Mouse (Mus musculus) midbrain, embryonic 10.5 days (tissue): Measurements from ENCODE around the gene Mc1r. TPM values are rescaled to one million over a fixed set of nuclear protein-coding genes. Genes with fewer than 3 reads are reported as not detected.

Experiments used
- DNase-seq: peaks from one replicate; pipeline ENCODE4 v3.0.0-alpha.2; 2017; ENCODE audit warnings: low spot score
- H3K27ac ChIP-seq: fragments of 300-500 bp; sonication (generic); replicated peaks from 2 replicates; pipeline ENCODE4 v1.5.1; 2016; ENCODE audit warnings: mild to moderate bottlenecking
- H3K27me3 ChIP-seq: fragments of 300-500 bp; sonication (generic); 2 replicates; pipeline ENCODE4 v1.6.1; 2016; ENCODE audit warnings: low read depth, mild to moderate bottlenecking; ENCODE audit not compliant: poor library complexity, severe bottlenecking
- H3K36me3 ChIP-seq: fragments of 300-500 bp; sonication (generic); 2 replicates; pipeline ENCODE4 v1.6.1; 2016; ENCODE audit warnings: mild to moderate bottlenecking, moderate library complexity
- H3K4me1 ChIP-seq: fragments of 300-500 bp; sonication (generic); 2 replicates; pipeline ENCODE4 v1.6.1; 2016
- H3K4me3 ChIP-seq: fragments of 300-500 bp; sonication (generic); 2 replicates; pipeline ENCODE4 v1.5.1; 2016; ENCODE audit warnings: mild to moderate bottlenecking, moderate library complexity
- H3K9me3 ChIP-seq: fragments of 300-500 bp; sonication (generic); replicated peaks from 2 replicates; pipeline ENCODE4 v1.6.1; 2016; ENCODE audit warnings: mild to moderate bottlenecking
- WGBS: fragments of 180-500 bp; shearing (Covaris S2); methylation state at CpG from one replicate; pipeline ENCODE4 v1.1.7; 2016; 5-methylcytosine and 5-hydroxymethylcytosine counted together
- polyA plus RNA-seq: library from polyadenylated mRNA; unstranded; fragments of >200 nt; fragmentation: Nextera tagmentation; extraction: Ambion mirVana; gene quantifications from 2 replicates; pipeline ENCODE4 v1.2.1, GENCODE M21; 2016

The Mc1r gene
- polyA plus RNA-seq, 1 experiment from 2014 or later = 0.06 TPM

DNA sequence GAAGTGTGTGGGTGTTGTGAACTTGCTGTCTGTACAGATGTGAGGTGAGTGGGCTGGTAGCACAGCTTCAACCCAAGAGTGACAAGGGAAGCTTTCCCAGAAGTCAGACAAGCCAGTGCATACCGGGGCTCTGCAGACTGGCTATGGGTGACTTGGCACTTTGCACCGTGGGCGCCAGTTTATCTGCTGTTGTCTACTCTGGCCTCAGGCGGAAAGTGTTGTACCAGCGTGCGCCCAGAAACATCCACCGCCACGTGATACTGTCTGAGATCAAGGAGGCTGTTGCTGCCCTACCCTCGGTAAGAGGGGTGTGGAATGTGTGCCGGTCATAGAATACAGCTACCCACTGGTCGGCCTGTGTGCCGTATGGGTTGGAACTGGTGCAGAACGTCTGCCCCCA is 8.6 kb upstream of the Mc1r start:
- H3K4me1 ChIP-seq = no peaks in the 10 kb centered on the region
- DNase-seq = no peak
- H3K4me3 ChIP-seq = no peak overlapping the region
- WGBS = 95% methylated on average over 13 of the region's 13 CpGs
- no peaks in the 10 kb centered on the region for H3K9me3 ChIP-seq
- no peak overlapping the region for H3K27ac ChIP-seq
- H3K27me3 ChIP-seq = no peaks in the 10 kb centered on the region
- H3K36me3 ChIP-seq = peaks cover 100% of the 10 kb centered on the region

DNA sequence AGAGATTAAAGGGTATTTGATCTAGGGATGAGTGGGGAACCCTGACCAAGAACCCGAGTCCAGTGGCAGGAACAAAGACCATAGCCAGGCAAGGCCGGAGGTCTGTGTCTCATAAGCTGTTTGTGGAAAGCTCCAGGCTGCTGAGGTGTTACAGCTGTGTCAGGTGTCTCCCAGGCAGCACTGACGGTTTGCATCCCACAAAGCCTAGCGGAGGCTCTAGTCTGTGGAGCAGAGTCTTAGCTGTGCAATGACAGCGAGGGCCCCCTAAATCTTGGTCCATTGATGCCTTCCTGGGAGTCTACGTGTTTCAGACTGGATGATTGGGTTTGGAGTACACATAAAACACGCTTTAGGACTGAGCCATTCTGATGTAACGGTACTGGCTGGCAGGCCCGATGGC is 5.0 kb upstream of the Mc1r start:
- no peaks in the 10 kb centered on the region for H3K27me3 ChIP-seq
- WGBS = 92% methylated on average over 9 of the region's 9 CpGs
- H3K36me3 ChIP-seq = peaks cover 66% of the 10 kb centered on the region
- H3K27ac ChIP-seq = no peak overlapping the region
- no peak overlapping the region for H3K4me3 ChIP-seq
- H3K4me1 ChIP-seq = peaks cover 16% of the 10 kb centered on the region
- no peaks in the 10 kb centered on the region for H3K9me3 ChIP-seq
- DNase-seq = no peak

DNA sequence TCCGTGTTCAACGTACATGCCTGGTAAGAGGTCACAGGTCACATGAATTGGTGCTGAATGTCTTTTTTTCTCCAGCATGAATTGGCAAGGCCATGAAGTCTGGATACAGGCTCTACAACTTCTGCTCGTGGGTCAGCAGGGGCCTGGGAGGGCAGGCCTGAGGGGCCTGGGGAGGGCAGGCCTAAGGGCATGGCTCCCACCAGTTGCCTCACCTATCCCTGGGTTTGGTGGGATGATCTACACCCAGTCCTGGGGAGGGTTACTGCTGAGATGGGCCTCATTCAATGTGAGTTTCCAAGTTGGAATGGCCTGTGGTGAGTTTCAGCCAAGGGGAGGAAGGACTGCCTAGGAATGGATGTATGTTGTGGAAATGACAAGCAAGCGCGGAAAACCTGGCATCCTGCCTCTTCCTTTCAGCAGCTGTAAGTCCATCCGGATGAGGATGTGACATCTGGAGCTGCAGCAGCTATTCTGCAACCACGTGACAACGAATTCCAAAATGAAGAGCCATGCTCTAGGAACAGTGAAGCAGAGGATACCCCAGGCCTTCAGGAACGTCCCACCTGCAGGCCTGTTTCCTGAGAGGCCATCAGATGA is 4.1 kb upstream of the Mc1r start:
- 93% methylated on average over 9 of the region's 9 CpGs for WGBS
- Histone ChIP-seq H3K27me3 (0 out of 2 replicates have a peak, but pooled peaks cover under 1% of the 10 kb centered on the region), H3K4me1 (peaks cover 21% of the 10 kb centered on the region), H3K9me3 (no peaks in the 10 kb centered on the region), H3K27ac (no peak overlapping the region), H3K36me3 (peaks cover 57% of the 10 kb centered on the region), H3K4me3 (no peak overlapping the region)
- DNase-seq = no peak

DNA sequence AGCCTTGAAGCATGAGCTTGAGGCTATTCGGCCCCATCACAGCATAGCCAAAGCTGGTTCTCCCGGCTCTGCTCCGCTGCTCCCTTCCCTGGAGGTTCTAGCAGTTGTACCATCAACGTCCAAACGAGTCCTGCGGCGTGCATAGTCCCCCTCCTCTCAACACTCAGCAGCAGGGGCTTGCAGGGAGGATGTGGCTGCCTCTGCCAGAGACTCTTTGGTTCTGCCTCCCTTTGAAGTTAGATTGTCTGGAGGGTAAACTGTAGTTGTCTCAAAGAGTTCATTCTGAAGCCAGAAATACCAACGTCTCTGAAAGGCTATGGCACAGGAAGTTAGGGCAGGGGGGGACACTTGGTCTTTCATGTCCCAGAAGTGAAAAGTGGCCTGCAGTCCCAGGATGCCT is 2.4 kb upstream of the Mc1r start:
- Histone ChIP-seq H3K9me3 (no peaks in the 10 kb centered on the region), H3K27me3 (peaks cover 16% of the 10 kb centered on the region), H3K27ac (0 out of 2 replicates have a peak overlapping the region, but pooled peaks have one; percentile 23), H3K4me1 (peaks cover 34% of the 10 kb centered on the region), H3K36me3 (peaks cover 40% of the 10 kb centered on the region), H3K4me3 (no peak overlapping the region)
- DNase-seq = no peak
- 57% methylated on average over 8 of the region's 8 CpGs for WGBS

DNA sequence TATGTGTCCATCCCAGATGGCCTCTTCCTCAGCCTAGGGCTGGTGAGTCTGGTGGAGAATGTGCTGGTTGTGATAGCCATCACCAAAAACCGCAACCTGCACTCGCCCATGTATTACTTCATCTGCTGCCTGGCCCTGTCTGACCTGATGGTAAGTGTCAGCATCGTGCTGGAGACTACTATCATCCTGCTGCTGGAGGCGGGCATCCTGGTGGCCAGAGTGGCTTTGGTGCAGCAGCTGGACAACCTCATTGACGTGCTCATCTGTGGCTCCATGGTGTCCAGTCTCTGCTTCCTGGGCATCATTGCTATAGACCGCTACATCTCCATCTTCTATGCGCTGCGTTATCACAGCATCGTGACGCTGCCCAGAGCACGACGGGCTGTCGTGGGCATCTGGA is 705 bp downstream of the Mc1r start:
- Histone ChIP-seq H3K4me3 (no peak overlapping the region), H3K27me3 (peaks cover 47% of the 10 kb centered on the region), H3K27ac (no peak overlapping the region), H3K36me3 (peaks cover 10% of the 10 kb centered on the region), H3K4me1 (peaks cover 65% of the 10 kb centered on the region), H3K9me3 (no peaks in the 10 kb centered on the region)
- no peak for DNase-seq
- WGBS = 94% methylated on average over 13 of the region's 13 CpGs

DNA sequence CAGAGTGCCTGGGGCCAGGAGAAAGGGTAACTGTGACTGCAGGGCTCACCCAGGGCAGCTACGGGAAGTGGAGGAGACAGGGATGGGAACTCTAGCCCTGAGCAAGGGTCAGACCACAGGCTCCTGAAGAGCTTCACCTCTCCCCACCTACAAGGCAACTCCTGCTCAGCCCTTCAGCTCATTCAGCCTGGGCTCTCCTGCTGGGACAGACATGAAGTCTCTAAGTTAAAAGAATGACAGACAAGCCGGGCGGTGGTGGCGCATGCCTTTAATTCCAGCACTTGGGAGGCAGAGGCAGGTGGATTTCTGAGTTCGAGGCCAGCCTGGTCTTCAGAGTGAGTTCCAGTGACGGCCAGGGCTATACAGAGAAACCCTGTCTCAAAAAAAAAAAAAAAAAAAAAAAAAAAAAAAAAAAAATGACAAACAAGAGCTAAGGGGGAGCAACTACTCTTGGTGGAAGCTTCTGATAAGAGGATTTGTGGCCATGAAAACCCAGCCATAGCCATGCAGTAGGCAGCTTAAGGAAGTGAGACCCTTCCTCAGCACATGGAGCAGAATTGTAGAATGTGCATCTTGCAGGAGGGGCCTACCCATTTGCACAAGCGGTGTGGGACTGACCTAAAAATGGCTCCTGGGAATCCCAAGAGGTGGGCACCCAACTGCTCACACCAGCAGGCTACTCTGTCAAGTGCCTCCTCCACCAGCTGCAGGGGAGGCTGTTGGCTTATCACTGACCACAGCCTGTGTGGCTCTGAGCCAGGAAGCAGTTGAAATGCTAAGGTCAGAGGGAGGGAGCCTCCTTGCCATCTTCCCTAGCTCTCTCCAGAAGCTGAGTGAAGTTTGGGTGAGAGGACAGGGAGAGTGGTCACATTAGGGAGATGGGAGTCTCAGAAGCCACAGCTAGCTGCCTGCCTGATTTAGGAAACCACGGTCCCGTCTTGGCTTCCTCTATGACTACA is 2.0 kb downstream of the Mc1r start:
- WGBS = 81% methylated on average over 9 of the region's 9 CpGs
- Histone ChIP-seq H3K36me3 (no peaks in the 10 kb centered on the region), H3K9me3 (no peaks in the 10 kb centered on the region), H3K27me3 (peaks cover 60% of the 10 kb centered on the region), H3K27ac (peak overlapping the region; percentile 91; the same call in 1 of the 2 replicates), H3K4me1 (peaks cover 77% of the 10 kb centered on the region), H3K4me3 (peak overlapping the region; percentile 73; the same call in 1 of the 2 replicates)
- no peak for DNase-seq

DNA sequence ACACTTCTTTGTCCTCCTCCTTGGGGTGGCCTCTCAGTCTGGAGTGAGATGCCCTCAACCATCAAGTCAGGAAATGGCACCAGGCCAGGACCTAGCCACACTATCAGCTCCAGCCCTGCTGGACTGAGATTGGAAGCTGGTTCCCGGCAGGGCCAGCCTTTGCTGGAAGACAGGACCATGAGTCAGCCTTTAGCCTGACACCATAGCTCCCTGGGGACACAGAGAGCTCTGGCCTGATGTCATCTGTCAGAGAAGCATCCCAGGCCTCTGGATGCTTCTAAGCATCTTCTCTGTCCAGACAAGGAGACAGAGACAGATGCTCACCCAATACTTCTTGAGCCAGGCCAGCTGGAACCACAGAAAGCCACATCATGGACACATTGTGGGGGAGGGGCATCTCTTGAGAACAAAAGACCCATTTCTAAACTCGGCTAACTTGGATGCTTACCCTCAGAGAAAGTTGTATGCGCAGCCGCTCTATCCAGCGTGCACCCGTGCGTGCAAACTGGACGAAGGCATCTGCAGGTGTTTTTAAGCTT is 3.2 kb downstream of the Mc1r start:
- peaks cover 64% of the 10 kb centered on the region for H3K27me3 ChIP-seq
- H3K27ac ChIP-seq = peak overlapping the region; percentile 91
- H3K4me1 ChIP-seq = peaks cover 74% of the 10 kb centered on the region
- no peaks in the 10 kb centered on the region for H3K9me3 ChIP-seq
- H3K36me3 ChIP-seq = no peaks in the 10 kb centered on the region
- DNase-seq = peak; percentile 45
- WGBS = 53% methylated on average over 8 of the region's 8 CpGs
- H3K4me3 ChIP-seq = peak overlapping the region; percentile 73

DNA sequence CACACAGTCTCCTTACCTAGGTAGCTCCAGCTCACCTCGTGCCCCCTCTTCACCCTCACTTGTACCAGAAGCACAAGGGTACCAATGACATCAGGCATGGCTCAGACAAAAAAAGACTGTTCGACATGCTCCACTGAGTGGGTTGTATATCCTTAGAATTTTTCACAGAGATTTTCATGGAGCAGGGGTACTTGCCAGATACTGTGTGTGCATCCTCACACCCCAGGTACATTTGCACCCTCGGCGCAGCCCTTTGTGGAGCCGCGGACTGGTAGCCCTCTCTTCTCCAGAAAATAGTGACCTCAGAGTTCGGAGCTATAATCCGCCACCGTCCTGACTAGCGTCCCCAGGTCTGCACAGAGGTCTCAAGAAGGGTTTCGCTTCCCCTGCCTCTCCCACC is 3.9 kb downstream of the Mc1r start:
- WGBS = 7% methylated on average over 11 of the region's 11 CpGs
- Histone ChIP-seq H3K4me1 (peaks cover 74% of the 10 kb centered on the region), H3K27me3 (peaks cover 64% of the 10 kb centered on the region)

DNA sequence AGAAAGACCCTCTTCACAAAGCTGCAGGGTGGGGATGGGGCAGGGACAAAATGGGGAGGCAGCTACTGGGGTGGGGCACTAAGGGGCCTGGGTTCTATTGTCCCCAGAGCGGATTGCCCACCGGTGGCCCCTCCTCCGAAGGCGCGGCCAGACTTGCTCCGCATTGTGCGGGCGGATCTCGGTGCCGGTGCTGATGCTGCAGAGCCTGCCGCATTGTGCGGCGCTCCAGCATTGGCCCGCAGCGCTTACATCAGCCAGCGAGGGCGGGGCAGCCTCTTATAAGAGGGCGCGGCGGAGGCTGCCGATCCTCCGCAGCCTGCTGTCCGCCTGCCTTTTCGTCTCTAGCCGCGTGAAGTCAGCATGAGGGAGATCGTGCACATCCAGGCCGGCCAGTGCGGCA is 4.3 kb downstream of the Mc1r start, which contains the start of gene Tubb3:
TSS of gene Tubb3 (plus strand) at position 179 of the 400 bp plus-strand sequence.
- Histone ChIP-seq H3K27me3 (peaks cover 64% of the 10 kb centered on the region), H3K36me3 (no peaks in the 10 kb centered on the region), H3K9me3 (no peaks in the 10 kb centered on the region), H3K4me3 (peak within 1 kb of the TSS; percentile 73), H3K27ac (peak within 1 kb of the TSS; percentile 91), H3K4me1 (peaks cover 73% of the 10 kb centered on the region)
- under 1% methylated on average over 29 of the region's 29 CpGs for WGBS
- peak; percentile 87 for DNase-seq

More for the DNA sequence above, 3.9 kb downstream of the Mc1r start:
- Histone ChIP-seq H3K9me3 (no peaks in the 10 kb centered on the region), H3K27ac (peak overlapping the region; percentile 91), H3K36me3 (no peaks in the 10 kb centered on the region), H3K4me3 (peak overlapping the region; percentile 73)
- no peak for DNase-seq

DNA sequence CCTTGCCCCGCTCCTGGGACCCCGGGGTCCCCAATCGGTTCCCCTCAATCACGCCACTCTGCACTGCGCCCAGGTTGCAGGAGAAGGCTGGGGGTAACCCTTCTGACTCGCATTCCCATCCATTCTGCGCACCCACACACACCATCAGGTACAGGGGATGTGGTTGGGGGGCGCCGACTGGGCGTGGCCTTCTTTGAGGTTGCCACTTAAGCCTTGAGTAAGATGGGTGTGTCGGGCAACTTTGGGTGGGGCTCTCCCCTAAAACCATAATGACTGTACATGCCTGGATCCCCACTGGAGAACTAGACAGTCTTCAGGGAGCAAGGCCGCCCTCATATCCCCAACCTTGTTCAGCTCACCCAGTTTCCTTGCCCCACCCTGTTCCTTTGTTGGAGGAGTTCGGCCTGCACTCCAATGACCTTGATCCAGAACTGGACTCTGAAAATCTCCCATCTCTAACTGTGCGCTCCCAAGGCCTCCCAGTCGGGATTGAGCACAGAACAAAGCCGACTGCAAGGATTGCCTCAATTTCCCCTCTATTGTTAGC is 4.9 kb downstream of the Mc1r start:
- H3K27ac ChIP-seq = peak overlapping the region; percentile 91
- H3K36me3 ChIP-seq = peaks cover 4% of the 10 kb centered on the region
- no peak for DNase-seq
- WGBS = 6% methylated on average over 16 of the region's 16 CpGs
- peak overlapping the region; percentile 73 for H3K4me3 ChIP-seq
- no peaks in the 10 kb centered on the region for H3K9me3 ChIP-seq
- H3K4me1 ChIP-seq = peaks cover 72% of the 10 kb centered on the region
- H3K27me3 ChIP-seq = peaks cover 64% of the 10 kb centered on the region

DNA sequence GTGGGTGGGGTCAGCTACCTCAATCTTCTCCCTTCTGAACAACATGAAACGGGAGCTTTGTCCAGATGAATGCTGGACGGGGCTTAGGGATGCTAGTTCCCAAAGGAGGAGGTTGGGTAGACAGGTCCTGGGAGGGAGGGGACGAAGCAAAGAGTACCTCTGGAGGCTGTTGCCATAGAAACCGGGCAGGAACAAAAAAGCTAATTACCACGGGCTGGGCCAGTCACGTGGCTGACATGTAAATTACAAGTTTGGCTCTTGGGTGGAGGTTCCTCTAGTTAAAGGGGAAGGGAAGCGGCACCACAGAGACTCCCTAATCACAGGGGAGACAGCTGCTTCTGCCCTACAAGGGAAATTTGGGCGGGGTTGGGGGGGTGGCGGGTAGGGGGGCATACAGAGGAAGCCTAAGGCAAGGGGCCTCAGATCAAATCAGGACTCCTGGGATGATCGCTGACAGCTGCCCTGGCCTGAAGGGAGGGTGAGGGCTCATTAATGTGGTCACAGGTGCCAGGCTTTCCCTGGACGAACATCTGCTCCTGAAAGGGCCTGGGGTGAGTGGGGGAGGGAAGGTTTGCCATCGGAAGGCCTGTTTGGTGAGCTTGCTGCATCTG is 5.8 kb downstream of the Mc1r start:
- peak overlapping the region; percentile 91 for H3K27ac ChIP-seq
- peak; percentile 73 for DNase-seq
- H3K9me3 ChIP-seq = no peaks in the 10 kb centered on the region
- peaks cover 64% of the 10 kb centered on the region for H3K27me3 ChIP-seq
- 1% methylated on average over 12 of the region's 12 CpGs for WGBS
- peaks cover 11% of the 10 kb centered on the region for H3K36me3 ChIP-seq
- peak overlapping the region; percentile 73 for H3K4me3 ChIP-seq
- peaks cover 71% of the 10 kb centered on the region for H3K4me1 ChIP-seq

DNA sequence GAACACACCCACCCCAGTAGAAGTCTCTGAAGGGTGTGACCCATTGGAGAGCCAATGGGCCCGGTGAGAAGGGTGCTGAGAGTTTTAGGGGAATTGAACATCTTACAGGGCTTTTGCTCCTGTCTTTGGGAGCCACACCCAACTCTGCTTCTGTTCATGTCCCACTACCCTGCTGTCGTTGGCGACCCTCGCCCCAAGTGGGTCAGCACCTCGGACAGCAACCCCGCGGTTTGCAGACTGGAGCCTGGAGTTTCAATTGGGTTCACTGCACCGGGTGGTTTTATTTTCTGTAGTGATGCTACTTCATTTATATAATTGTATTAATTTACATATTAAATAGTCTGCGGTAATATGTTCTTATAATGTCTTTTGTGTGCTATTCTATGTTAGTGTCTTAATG is 7.3 kb downstream of the Mc1r start:
- Histone ChIP-seq H3K4me3 (peak overlapping the region; percentile 73), H3K27ac (peak overlapping the region; percentile 91), H3K27me3 (peaks cover 50% of the 10 kb centered on the region), H3K9me3 (no peaks in the 10 kb centered on the region), H3K4me1 (peaks cover 61% of the 10 kb centered on the region), H3K36me3 (peaks cover 27% of the 10 kb centered on the region)
- 20% methylated on average over 9 of the region's 9 CpGs for WGBS
- DNase-seq = peak; percentile 47
